Mouse (Mus musculus): ENCODE measurements at regions not wholly inside any gene's neighbourhood (a gene's known extent, or its start where the extent isn't known, plus 50 kb on each side); places are given as distances from the start of the nearest gene placed in this dataset.

- TF ChIP-seq POLR2A (IDR thresholded peaks at IDR 0.05; ENCODE audit: borderline replicate concordance, extremely low read depth, insufficient read depth, insufficient read length, poor library complexity, severe bottlenecking) (no peak), CTCF (IDR thresholded peaks at IDR 0.05; ENCODE audit: borderline replicate concordance, extremely low read depth, insufficient read depth, insufficient read length) (no peak)
These were observed 60.9 kb upstream of the Sfrp2 start for GRCm38 (mm10) chr3:83705253-83705652.
